Mouse (Mus musculus) heart, adult 9 months (tissue): ENCODE data around the gene Trappc12.
A peak's percentile ranks its signal among the peaks of the same experiment; 100 is the strongest.

ENCODE experiments used
- DNase-seq, 2 experiments: peaks; one replicate each; pipeline ENCODE4 v3.0.0; 2022; ENCODE audit warnings: low spot score in 2 of 2

The Trappc12 gene

DNA sequence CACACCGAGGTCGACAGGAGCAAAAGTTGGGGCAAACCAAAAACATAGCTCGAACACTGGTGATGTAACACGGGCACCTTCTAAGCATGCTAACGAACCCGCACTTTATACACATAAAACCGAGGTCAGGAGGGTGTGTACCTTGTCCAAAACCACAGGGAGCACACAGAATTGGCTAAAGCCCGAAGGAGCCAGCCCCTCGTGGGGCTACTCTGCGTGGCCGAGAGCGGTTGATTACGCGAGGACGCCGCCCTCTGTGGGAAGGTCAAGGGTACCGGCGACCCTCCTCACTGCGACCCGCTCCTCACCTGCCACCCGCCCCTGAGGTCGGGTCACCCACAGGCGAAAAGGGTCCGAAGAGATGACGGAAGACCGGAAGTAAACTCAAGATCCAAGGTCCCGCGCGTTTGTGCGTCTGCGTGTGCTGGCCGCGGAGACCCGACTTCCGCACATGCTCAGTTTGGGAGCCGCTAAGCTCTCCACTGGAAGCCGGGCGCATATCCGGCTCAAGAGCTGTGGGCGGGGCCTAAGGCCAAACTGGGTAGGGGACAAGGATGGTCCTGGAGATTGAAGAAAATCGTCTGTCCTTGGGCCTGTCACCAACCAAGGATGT lies at the start of gene Trappc12:
TSS of gene Trappc12 (minus strand) at position 452 of the 613 bp plus-strand sequence.
- DNase-seq = peak; percentile 88 to 89

DNA sequence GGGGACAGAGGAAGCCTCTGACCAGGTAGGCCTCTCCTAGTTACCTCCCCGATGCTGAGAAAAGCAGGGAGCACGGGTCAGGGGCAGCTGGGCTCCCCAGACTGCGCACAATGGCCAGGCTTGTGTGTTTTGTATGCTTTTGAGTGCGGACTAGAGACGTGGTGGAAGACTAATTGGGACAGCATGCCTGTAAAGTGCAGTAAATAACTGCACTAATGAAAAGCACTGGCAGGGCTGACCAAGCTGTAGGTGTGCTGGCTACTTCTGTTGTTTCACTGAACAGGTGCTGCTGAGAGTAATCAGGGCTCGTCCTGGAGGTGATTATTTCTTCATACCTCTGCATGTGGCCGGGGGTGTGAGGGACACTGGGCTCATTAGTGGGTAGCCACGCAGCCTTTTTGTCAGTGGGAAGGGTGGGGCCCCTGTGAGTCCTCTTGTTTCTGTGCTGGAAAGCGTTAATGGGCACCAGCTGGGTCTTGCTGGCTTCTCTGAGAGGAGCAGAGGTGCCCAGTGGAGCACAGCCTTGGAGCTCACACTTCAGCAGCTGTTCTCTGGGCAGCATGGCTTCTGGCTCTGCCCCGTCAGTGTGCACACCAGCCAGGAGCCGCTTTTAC lies 49.6 kb upstream of the Trappc12 start:
- no peak for DNase-seq

DNA sequence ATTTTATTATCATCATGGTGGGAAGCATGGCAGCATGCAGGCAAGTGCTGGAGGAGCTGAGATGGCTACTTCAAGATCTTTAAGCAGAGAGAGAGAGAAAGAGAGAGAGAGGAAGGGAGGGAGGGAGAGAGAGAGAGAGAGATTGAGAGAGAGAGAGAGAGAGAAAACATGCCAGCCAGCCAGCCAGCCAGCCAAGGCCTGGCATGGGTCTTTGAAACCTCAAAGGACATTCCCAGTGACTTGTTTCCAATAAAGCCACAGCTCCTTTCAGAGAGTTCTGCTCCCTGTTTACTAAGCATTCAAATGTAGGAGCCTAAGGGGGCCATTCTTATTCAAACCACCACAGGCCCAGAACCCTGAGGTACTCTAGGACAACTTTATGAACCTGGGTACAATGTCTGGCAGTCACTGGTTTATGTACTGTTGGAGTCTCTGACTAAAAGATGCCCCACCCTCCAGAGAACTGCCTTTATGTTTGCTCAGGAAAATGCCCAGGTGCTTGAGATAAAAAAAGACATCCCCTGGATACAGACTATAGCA lies 46.7 kb upstream of the Trappc12 start:
- no peak for DNase-seq

DNA sequence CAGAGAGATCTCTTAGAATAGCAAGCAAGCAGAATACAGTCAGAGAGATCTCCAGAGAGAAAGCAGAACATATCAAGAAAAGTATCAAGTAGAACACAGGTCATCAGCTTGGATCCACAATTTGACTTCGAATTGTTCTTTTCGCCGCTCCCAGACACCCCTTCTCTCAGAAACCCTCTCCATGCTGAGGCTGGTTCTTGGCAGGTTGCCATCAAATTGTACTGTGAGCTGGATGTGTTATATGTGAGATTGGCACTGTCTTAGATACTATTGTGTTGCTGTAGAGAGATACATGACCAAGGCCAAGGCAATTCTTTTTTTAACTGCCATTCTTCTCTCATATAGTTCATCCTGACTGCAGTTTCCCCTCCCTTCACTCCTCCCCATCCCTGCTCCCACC lies 44.8 kb upstream of the Trappc12 start:
- no peak for DNase-seq

DNA sequence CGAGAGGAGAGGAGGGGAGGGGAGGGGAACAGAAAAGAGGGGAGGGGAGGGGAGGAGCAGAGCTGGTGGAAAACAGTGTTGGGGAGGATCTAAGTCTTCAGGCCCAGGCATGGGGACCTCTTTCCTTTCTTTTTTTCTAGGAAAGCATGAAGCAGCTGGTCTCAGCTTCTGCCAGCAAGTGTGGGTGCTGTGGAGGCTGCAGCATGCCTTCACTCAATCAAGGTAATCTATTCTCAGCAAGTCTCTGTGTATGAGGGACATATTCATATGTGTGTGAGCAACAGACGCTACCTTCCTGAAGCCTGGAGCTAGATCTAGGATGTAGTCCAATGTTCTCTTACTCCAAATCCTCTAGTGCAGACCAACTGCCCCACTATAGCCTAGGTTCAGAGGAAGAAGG lies 43.4 kb upstream of the Trappc12 start:
- DNase-seq = no peak

DNA sequence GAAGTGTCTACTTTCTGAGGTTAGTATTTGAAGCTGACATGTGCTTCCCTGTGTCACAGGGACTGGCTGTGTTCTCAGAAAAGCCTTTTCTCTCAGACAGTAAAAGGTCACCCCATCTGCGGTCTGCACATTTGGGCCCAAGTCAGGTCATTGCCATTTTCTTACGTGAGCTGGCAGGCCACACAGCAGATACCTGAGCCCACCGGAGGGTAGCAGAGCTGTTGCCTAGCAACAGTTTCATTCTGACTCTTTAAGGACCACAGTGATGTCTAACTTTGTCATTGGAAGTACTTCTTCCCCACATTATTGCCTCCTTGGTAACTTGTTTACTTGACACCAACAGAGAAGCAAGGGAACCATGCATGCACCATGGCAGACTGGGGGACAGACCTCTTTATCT lies 42.3 kb upstream of the Trappc12 start:
- DNase-seq = no peak

DNA sequence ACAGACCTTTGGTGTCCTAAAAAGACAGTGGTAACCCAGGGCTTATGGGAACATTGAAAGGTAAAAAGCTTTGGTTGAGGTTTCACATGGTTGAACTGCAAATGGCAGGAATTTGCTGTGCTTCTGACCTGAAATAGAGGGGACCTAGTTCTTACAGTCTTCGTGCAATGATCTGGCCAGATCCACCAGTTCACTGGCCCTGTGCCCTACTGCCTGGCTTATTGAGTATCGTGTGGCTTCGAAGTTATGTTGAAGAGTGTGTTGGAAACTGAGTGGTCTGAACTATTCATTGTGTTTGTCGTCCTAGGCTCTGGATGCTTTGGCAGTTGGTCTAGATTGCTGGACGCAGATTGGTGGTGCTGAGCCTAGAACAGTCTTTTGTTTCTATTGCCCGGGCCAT lies 36.0 kb upstream of the Trappc12 start:
- DNase-seq = no peak

DNA sequence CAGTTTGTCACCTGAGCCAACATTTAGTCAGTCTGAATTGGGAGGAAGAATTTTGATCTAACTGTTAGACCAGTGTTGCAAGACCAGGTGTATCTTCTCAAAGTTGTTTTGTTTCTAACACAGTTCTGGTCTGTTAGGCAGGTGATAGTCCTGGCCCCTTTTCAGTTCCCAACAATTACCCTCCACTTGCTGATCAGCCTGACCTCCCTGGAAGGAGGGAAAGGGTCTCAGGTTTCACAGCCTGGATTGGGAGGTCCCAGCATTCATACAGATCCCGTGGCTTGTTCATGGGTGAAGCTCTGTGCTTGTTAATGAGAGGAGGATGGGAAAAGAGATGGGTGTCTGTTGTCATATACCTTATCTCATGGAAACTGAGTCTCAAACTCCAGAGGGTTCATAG lies 35.0 kb upstream of the Trappc12 start:
- no peak for DNase-seq

DNA sequence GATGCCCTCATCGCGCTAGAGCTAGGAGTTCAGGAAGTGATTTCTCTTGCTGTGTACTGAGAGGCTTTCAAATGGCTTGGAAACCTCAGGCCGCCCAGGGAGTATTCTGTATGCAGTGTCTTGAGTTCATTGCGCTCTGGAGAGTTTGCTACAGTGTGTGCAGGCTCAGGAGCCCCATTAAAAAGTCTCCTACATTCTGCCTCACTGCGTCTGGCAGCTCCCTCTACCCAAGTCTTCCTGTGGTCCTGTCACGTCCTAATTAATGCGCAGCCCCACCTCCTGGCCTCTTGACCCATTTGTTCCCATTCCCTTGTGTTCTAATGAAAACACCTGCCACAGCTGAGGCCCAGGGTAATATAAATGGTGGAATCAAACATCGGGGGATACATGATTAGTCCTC lies 34.6 kb upstream of the Trappc12 start:
- DNase-seq = no peak

DNA sequence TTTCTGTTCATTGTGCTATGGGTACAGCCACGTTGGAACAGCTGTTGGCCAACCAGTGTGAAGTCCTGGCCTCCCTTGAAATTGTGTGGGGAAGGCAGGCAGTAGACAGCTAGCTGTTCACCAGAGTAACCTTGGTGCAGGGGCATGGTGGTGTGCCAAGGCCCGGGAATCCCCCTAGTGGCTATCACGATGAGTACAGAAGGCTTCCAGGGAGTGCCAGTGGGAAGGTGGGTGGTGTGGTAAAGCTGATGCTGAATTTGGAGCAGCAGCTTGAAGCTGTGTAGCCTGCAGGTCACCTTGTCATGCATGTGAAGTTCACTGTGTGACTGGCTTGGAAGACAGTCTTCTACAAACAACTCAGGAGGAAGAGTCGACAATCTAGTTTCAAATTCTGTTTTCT lies 34.1 kb upstream of the Trappc12 start:
- DNase-seq = peak; percentile 5 to 18

DNA sequence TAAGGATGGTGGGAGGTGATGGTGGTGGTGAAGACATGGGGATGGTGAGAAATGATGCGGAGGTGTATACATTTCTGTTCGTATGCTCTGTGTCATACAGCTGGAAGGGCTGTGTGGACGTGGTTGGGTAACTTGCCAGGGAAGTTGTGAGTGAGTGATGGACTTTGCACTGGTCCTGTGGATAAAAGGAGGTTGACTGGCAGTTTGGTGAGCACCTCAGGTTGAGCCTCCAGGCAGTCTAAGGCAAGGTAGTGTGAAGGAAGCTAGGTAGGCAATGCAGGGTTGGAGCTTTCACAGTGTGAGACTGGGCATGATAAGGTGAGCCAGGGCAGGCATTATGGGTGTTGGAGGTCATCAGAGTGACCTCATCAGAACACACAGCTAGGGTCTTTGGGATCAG lies 32.4 kb upstream of the Trappc12 start:
- no peak for DNase-seq

DNA sequence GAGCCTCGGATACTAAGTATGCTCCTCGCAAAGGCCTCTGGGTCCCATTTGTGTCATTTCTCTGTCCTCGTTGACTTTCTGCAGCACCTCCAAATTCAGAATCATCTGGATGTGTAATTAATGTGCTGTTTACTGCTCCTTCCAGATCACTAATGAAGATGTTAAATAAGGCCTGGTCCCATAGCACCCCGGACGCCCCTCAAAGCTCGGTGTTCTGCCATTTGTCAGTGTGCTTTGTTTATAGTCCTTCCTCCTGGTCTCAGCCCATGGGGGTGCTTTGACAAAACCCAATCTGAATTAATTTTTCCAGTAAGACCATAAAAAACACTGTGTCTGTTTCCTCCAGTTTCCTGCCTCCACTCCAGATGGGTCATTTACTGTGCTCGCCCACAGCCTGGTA lies 29.9 kb upstream of the Trappc12 start:
- no peak for DNase-seq

DNA sequence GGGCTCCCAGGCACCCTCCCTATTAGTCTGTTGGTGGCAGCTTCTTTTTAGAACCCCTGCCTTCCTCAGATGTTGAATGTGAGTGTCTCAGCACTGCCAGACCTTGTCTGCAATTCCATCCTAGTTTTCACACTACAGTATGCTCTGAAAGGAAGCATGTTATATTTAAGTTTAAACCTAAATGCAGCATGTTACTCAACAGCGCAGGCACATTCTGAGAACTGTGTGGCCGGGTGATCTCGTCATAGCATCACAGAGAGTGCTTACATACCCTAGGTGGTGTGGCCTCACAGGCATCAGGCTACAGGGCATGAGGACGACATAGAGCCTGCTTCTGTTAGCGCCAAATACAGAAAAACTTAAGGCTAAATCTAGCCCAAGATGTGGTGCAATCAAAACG lies 25.4 kb upstream of the Trappc12 start:
- DNase-seq = no peak

DNA sequence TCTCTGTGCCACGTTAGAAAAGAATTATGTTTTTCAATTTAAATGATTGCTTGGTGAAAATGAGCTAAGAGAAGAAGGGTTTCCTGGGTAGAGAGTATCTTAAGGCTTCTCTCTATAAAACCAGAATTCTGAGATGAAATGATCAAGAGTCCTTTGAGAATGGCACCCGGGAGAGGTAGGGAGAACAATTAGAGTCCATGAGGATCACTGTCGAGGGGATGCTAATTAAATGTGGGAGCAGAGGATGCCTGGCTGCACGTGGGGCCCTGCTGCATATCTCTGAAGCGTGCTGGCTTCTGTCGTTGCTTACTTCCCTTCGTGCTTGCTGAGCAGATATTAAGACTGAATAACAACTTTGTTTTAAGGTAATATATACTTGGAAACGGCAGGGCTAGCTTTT lies 24.8 kb upstream of the Trappc12 start:
- no peak for DNase-seq

DNA sequence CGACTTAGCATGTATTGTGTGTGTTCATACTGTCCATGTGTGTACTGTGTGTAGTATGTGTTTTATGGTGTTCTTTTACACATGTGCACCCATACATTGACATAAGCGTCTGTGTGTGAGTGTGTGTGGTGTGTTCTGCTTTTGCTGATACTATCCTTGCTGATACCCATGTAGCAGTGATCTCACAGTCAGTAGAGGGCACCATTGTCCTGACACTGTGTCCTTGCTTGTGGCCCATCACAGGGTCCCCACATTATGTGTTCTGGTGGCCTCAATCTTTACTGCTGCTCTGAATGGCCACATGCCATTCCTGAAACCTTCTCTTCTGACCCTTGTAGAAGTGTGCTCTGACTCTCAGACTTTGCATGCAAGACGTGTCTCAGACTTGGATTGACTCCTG lies 23.5 kb upstream of the Trappc12 start:
- no peak for DNase-seq

DNA sequence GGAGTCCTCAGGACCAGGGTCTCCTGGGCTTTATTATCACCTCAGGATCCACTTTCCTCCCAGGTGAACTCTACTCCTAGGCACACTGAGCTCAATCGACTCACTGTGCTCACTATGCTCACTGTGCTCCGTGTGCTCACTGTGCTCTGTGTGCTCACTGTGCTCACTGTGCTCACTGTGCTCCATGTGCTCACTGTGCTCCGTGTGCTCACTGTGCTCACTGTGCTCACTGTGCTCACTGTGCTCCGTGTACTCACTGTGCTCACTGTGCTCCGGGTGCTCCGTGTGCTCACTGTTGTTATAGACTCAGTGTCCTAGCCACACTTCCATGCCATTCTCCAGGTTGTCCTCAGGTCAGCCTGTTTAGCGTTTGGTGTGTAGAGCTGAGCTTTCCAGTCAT lies 19.7 kb upstream of the Trappc12 start:
- no peak for DNase-seq

DNA sequence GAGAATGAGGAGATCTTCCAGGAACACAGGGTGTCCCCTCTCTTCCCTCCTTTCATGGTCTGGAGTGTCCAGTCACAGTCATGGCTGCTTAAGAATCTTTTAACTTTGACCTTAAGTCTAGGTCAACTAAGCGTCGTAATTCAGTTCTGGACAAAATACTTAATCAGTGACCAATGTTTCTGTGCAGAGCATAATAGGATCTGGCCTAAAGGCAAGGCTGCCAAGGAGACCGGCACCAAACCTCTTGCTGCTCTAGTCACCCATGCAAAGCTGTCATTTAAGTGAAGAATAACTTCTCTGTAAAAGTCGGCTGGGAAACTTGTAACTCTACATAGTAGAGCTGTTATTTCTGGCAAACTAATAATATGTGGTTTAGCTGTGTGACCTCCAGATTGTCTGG lies 5.7 kb upstream of the Trappc12 start:
- no peak for DNase-seq

DNA sequence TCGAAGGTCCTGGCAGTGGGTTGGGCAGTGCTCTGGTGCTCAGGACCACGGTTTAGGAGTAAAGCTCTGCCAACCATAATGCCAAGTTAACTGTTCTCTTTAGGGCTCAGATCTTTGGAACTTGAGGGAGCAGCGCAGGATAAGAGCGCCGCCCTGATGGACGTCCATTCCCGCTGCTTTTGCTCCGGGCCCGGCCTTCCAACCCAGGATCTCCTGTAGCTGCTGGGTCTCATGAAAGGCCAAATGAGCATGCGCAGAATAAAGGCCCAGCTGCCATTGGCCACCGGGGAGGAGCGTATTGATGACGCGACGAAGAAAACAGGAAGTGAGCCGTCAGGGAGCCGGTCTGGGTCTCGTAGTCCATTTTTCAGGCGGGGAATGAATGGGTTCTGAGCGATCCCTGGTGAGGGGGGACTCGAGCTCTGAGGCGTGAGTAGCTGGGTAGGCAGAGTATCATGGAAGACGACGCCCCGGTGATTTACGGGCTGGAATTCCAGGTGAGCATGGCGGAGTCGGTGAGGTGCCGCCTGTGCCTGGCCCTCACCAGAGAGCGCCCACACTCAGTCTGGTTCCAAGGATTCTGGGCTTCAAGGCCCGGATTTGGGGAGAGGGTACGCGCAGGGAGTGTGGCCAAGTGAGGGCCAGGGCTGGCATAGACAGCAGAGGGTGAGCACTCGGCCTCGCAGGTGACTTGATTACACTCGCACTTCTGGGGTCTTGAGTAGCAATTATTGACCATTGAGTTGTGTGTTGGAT lies 1.4 kb upstream of the Trappc12 start, which contains the start of gene Eipr1:
TSS of gene Eipr1 (plus strand) at position 296 of the 756 bp plus-strand sequence.
- peak; percentile 92 to 95 for DNase-seq

DNA sequence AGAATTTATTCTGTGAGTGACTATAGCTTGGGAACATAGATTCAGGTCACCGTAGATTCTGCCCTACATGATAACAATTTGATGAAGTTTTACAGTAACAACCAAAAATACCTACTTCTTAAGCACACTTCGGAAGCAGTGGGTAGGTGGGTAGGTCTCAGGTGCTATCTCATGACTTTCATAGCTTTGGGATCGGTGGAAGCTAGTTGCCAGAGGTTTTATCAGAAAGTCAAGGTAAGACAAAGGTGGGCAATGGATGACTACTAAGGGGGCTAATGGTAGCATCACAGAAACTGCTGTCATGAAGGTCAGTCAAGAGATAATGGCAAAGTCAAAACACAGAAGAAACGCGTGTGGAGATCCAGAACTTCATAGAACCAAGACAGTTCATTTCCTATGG lies 604 bp upstream of the Trappc12 start:
- DNase-seq = no peak

DNA sequence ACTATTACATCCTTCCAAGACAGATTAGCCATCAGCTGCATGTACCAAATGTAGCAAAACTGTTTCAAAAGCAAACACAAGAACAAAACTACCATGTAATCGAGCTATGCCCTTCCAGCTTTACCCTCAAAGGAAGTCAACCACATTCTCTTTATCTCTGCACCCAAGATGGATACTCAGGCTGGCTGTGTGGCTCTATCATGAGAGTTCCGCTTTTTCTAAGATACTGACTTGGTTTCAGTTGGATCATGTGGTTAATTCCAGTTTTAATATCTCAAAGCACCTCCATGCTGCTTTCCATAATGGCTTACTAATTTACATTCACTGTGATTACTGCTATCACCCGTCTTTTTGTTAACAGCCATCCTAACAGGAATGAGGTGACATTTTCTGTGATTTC lies 6.9 kb downstream of the Trappc12 start:
- DNase-seq = no peak

DNA sequence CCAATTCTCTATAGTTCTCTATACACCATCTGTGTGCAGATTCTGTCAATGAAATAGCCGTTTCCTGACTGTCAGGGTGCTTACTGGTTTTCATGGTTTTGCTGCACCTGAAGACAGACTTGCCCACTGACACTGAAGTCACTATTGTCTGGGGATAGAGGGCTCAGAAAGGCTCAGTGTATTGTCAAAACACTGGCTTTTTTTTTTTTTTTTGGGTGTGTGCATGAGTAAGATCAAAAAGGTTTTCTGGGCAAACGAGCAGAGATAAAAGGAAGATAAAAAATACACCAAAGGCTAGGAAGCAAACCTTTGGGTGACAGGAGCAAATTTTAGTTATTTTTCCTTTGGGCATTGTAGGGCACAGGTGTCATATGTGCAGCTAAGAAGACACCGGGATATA lies 15.0 kb downstream of the Trappc12 start:
- DNase-seq = no peak

DNA sequence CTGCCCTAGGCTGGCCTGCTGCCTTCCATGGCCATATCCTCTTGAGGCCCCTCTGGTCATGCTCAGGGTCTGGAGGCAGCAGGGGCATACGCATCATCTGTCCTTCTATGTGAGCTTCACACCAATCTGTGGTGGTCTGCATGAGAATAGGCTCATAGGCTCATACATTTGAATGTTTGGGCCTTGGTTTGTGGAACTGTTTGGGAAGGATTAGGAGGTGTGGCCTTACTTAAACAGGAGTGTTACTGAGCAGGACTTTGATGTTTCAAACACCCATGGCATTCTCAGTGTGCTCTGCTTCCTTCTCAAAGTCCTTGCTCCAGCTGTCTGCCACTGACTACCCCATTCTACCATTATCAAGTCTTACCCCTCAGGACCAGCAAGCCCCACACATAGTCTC lies 16.0 kb downstream of the Trappc12 start:
- DNase-seq = no peak
